Mouse (Mus musculus): ENCODE measurements at regions not wholly inside any gene's neighbourhood (a gene's known extent, or its start where the extent isn't known, plus 50 kb on each side); places are given as distances from the start of the nearest gene placed in this dataset.

DNA sequence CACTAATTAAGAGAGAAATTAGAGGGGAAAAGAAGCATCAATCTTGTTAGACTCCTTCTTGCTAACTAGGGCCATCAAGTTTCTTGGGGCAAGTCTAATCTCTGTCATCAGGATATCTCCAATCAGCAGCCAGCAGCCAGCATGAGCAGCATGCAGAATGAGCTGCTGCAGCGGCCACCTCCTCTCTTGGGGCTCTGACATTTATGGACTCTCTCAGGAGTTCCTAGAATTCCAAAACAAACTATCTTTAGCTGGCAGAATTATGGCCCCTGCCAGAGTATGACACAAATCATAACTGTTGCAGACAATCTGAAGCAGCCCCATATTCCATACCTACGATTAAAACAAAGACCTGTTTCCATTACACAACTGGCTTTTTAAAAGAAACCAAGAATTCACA is 56.0 kb upstream of the Tfap2a start:
- no peak for DNase-seq

DNA sequence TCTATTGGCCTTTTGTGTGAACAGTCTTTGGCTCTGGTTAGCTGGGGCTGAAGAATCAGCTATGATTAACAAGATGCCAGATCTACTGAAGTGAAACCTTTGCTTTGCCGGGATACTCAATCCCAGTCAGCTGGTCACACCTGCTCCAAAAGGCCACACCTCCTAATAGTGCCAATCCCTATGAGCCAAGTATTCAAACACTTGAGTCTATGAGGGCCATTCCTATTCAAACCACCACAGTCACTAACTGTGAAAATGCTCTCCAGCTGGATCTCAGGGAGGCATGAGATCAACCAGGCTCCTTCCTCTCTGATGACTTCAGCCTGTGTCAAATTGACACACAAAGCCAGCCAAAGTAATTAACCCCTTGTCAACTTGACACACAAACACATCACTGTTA is 54.8 kb upstream of the Tfap2a start:
- DNase-seq = peak; percentile 45 to 65

DNA sequence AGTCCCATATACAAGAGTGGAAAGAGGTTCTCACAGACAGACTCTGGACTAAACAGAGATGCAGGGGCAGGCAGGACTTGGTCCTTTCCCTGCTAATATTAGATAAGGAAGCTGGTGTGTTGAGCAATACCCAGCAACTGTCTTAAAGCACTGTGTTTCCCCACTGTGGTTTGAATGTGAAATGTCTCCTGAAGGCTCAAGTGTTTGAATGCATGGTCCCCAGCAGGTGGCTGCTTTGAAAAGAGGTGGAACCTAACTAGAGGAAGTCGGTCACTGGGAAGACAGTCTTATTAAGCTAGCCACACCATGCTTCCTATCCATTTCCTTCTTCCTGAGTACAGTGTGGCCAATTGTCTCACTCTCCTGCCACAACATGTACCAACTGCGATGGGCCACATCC is 50.0 kb upstream of the Tfap2a start:
- DNase-seq = no peak
